Mouse (Mus musculus): ENCODE data around the gene Obp2b. TPM values are rescaled to one million over a fixed set of nuclear protein-coding genes. Genes with fewer than 3 reads are reported as not detected.

Obp2b gene
- polyA plus RNA-seq (2015; fragmentation: Illumina TruSeq; extraction: RNeasy Lipid Tissue Mini Kit (QIAGEN cat#74804); ENCODE audit: insufficient read depth, low replicate concordance) = not detected

GRCm38 (mm10) chr2:25736709-25737108, at the start of gene Obp2b:
Gene Obp2b, plus strand, starts transcription at chr2:25737009.

GRCm38 (mm10) chr2:25699743-25700142, 37.1 kb upstream of the Obp2b start, which contains the start of gene Obp2a:
Gene Obp2a, plus strand, starts transcription at chr2:25700043.

GRCm38 (mm10) chr2:25706643-25707481, 29.9 kb upstream of the Obp2b start, which contains the start of gene Bmyc:
Gene Bmyc, plus strand, starts transcription at chr2:25706739.

GRCm38 (mm10) chr2:25765269-25765668, 28.5 kb downstream of the Obp2b start, which contains the start of gene Lcn3:
Gene Lcn3, plus strand, starts transcription at chr2:25765569.

GRCm38 (mm10) chr2:25776717-25777116, 39.9 kb downstream of the Obp2b start, which contains the start of gene Lcn11:
Gene Lcn11, plus strand, starts transcription at chr2:25777017.

DNA sequence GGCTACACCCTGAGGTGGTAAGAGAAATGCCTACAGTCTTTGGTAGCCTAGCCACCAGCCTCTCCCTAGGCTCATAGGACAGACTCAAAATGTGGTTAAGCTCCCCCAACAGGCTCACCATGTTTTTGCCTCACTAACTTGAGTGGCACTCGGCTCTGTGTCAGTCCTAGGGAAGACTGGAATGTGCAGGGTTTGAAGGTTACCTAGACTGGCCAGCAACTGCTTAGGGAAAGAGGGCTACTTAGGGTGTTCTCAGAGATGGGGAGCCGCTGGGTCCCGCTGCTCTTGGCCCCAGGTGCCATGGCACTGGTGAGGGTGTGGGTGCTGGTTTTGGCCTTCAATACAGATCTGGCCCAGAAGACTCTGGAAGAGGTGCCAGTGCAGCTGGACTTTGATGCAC, 45.1 kb downstream of the Obp2b start, which contains the start of gene Gm13539:
Gm13539 (plus strand) TSS at position 301 of the 400 bp plus-strand sequence.

Other genes starting within 250 kb of the Obp2b start
- gene Lcn12, start 243.1 kb upstream of the Obp2b start, polyA plus RNA-seq (2015; fragmentation: Illumina TruSeq; extraction: RNeasy Lipid Tissue Mini Kit (QIAGEN cat#74804); ENCODE audit: insufficient read depth, low replicate concordance) = not detected
- gene Fbxw5, start 236.3 kb upstream of the Obp2b start, polyA plus RNA-seq (2015; fragmentation: Illumina TruSeq; extraction: RNeasy Lipid Tissue Mini Kit (QIAGEN cat#74804); ENCODE audit: insufficient read depth, low replicate concordance) = 33.4 TPM
- 0.72 TPM for gene C8g, start 235.3 kb upstream of the Obp2b start, polyA plus RNA-seq (2015; fragmentation: Illumina TruSeq; extraction: RNeasy Lipid Tissue Mini Kit (QIAGEN cat#74804); ENCODE audit: insufficient read depth, low replicate concordance)
- 24.0 TPM for gene Traf2, start 190.1 kb upstream of the Obp2b start, polyA plus RNA-seq (2015; fragmentation: Illumina TruSeq; extraction: RNeasy Lipid Tissue Mini Kit (QIAGEN cat#74804); ENCODE audit: insufficient read depth, low replicate concordance)
- gene Edf1, start 179.2 kb upstream of the Obp2b start, polyA plus RNA-seq (2015; fragmentation: Illumina TruSeq; extraction: RNeasy Lipid Tissue Mini Kit (QIAGEN cat#74804); ENCODE audit: insufficient read depth, low replicate concordance) = 41.3 TPM
- 0.43 TPM for gene Mamdc4, start 162.2 kb upstream of the Obp2b start, polyA plus RNA-seq (2015; fragmentation: Illumina TruSeq; extraction: RNeasy Lipid Tissue Mini Kit (QIAGEN cat#74804); ENCODE audit: insufficient read depth, low replicate concordance)
- 21.0 TPM for gene Phpt1, start 161.8 kb upstream of the Obp2b start, polyA plus RNA-seq (2015; fragmentation: Illumina TruSeq; extraction: RNeasy Lipid Tissue Mini Kit (QIAGEN cat#74804); ENCODE audit: insufficient read depth, low replicate concordance)
- 0.72 TPM for gene Ajm1, start 155.3 kb upstream of the Obp2b start, polyA plus RNA-seq (2015; fragmentation: Illumina TruSeq; extraction: RNeasy Lipid Tissue Mini Kit (QIAGEN cat#74804); ENCODE audit: insufficient read depth, low replicate concordance)
- 59.4 TPM for gene Rabl6, start 128.5 kb upstream of the Obp2b start, polyA plus RNA-seq (2015; fragmentation: Illumina TruSeq; extraction: RNeasy Lipid Tissue Mini Kit (QIAGEN cat#74804); ENCODE audit: insufficient read depth, low replicate concordance)
- gene Ccdc183, start 119.3 kb upstream of the Obp2b start, polyA plus RNA-seq (2015; fragmentation: Illumina TruSeq; extraction: RNeasy Lipid Tissue Mini Kit (QIAGEN cat#74804); ENCODE audit: insufficient read depth, low replicate concordance) = not detected
- gene Tmem141, start 115.0 kb upstream of the Obp2b start, polyA plus RNA-seq (2015; fragmentation: Illumina TruSeq; extraction: RNeasy Lipid Tissue Mini Kit (QIAGEN cat#74804); ENCODE audit: insufficient read depth, low replicate concordance) = 14.0 TPM
- gene Fcna, start 109.0 kb upstream of the Obp2b start, polyA plus RNA-seq (2015; fragmentation: Illumina TruSeq; extraction: RNeasy Lipid Tissue Mini Kit (QIAGEN cat#74804); ENCODE audit: insufficient read depth, low replicate concordance) = 205 TPM
- gene Lcn8, start 83.9 kb upstream of the Obp2b start, polyA plus RNA-seq (2015; fragmentation: Illumina TruSeq; extraction: RNeasy Lipid Tissue Mini Kit (QIAGEN cat#74804); ENCODE audit: insufficient read depth, low replicate concordance) = not detected
- gene Lcn5, start 79.1 kb upstream of the Obp2b start, polyA plus RNA-seq (2015; fragmentation: Illumina TruSeq; extraction: RNeasy Lipid Tissue Mini Kit (QIAGEN cat#74804); ENCODE audit: insufficient read depth, low replicate concordance) = not detected
- not detected for gene Lcn6, start 60.2 kb upstream of the Obp2b start, polyA plus RNA-seq (2015; fragmentation: Illumina TruSeq; extraction: RNeasy Lipid Tissue Mini Kit (QIAGEN cat#74804); ENCODE audit: insufficient read depth, low replicate concordance)
- gene Lcn10, start 54.3 kb upstream of the Obp2b start, polyA plus RNA-seq (2015; fragmentation: Illumina TruSeq; extraction: RNeasy Lipid Tissue Mini Kit (QIAGEN cat#74804); ENCODE audit: insufficient read depth, low replicate concordance) = not detected
- gene Obp2a, start 37.0 kb upstream of the Obp2b start, polyA plus RNA-seq (2015; fragmentation: Illumina TruSeq; extraction: RNeasy Lipid Tissue Mini Kit (QIAGEN cat#74804); ENCODE audit: insufficient read depth, low replicate concordance) = not detected
- 11.3 TPM for gene Bmyc, start 30.3 kb upstream of the Obp2b start, polyA plus RNA-seq (2015; fragmentation: Illumina TruSeq; extraction: RNeasy Lipid Tissue Mini Kit (QIAGEN cat#74804); ENCODE audit: insufficient read depth, low replicate concordance)
- not detected for gene Lcn3, start 28.6 kb downstream of the Obp2b start, polyA plus RNA-seq (2015; fragmentation: Illumina TruSeq; extraction: RNeasy Lipid Tissue Mini Kit (QIAGEN cat#74804); ENCODE audit: insufficient read depth, low replicate concordance)
- not detected for gene Lcn11, start 40.0 kb downstream of the Obp2b start, polyA plus RNA-seq (2015; fragmentation: Illumina TruSeq; extraction: RNeasy Lipid Tissue Mini Kit (QIAGEN cat#74804); ENCODE audit: insufficient read depth, low replicate concordance)
- gene Gm13539, start 45.2 kb downstream of the Obp2b start, polyA plus RNA-seq (2015; fragmentation: Illumina TruSeq; extraction: RNeasy Lipid Tissue Mini Kit (QIAGEN cat#74804); ENCODE audit: insufficient read depth, low replicate concordance) = not detected
- not detected for gene Glt6d1, start 78.8 kb downstream of the Obp2b start, polyA plus RNA-seq (2015; fragmentation: Illumina TruSeq; extraction: RNeasy Lipid Tissue Mini Kit (QIAGEN cat#74804); ENCODE audit: insufficient read depth, low replicate concordance)
- not detected for gene Lcn9, start 86.1 kb downstream of the Obp2b start, polyA plus RNA-seq (2015; fragmentation: Illumina TruSeq; extraction: RNeasy Lipid Tissue Mini Kit (QIAGEN cat#74804); ENCODE audit: insufficient read depth, low replicate concordance)
- gene Sohlh1, start 110.2 kb downstream of the Obp2b start, polyA plus RNA-seq (2015; fragmentation: Illumina TruSeq; extraction: RNeasy Lipid Tissue Mini Kit (QIAGEN cat#74804); ENCODE audit: insufficient read depth, low replicate concordance) = not detected
- gene Kcnt1, start 126.7 kb downstream of the Obp2b start, polyA plus RNA-seq (2015; fragmentation: Illumina TruSeq; extraction: RNeasy Lipid Tissue Mini Kit (QIAGEN cat#74804); ENCODE audit: insufficient read depth, low replicate concordance) = not detected
- gene Camsap1, start 246.3 kb downstream of the Obp2b start, polyA plus RNA-seq (2015; fragmentation: Illumina TruSeq; extraction: RNeasy Lipid Tissue Mini Kit (QIAGEN cat#74804); ENCODE audit: insufficient read depth, low replicate concordance) = 12.6 TPM

All from spleen, adult 10 weeks (tissue).